Mouse (Mus musculus) frontal cortex, postnatal 14 days (tissue): ENCODE data around the gene Gm17359.

Experiments
- DNase-seq, 2 experiments: peaks; one replicate each; pipeline ENCODE4 v3.0.0; 2022; ENCODE audit warnings: low spot score in 2 of 2

The Gm17359 gene

DNA sequence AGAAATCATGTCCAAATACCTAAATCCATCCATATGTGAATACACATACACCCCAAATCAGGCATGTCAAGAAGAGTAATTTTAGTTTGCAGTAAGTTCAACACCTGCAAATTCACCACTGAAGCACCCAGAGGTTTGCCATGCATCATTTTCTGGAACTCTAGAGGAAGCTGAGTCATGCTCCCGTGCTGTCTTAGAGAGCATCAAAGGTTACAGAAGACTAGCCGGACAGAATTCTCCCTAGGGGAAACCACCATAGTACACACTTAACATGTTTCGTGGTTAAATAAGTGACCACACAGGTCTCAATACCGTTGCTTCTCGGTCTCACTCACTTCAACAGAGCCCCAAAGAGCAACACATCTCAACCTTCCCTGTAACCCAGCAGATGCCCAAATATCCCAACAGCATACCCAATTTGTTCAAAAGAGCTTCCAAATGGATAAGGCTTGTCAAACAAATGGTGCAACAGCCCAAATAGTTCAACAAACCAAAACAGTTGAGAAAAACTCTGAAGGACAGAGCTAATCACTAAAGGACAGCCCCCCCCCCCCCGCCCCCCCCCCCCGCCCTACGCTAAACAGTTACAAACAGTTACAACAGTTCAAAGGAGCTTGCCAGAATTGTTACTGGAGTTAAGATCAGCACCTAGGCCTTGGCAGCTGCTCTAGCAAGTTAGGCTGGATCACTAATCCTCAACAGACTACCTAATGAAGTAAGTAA, at the start of gene Gm17359:
TSS of gene Gm17359 (plus strand) at position 618 of the 723 bp plus-strand sequence.
- no peak for DNase-seq

DNA sequence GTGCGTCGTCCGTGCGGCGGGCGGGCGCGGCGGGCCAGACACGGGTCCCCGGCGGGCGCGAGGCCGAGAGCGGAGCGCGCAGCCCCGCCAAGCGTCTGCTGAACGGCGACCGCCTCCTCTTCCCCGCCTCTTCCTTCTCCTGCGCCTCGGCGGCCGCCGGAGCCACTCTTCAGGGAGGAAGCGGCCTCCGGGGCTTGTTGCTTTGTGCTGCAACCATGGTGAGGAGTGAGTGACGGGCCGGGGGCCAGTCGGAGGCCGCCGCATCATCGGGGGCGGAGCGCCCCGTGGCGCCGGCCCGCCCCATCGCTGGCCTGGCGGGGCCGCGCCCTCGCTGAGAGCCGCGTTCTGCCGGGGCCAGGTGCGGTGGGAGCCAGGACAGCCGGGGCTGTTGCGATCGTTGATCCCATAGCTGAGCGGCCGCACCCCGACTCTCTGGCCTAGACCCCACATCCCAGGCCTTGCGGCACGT, 49.3 kb upstream of the Gm17359 start:
- peak; percentile 90 to 93 for DNase-seq

- DNase-seq, result no peak
Measured at GRCm38 (mm10) chr3:79287699-79288458, 48.6 kb upstream of the Gm17359 start.

DNA sequence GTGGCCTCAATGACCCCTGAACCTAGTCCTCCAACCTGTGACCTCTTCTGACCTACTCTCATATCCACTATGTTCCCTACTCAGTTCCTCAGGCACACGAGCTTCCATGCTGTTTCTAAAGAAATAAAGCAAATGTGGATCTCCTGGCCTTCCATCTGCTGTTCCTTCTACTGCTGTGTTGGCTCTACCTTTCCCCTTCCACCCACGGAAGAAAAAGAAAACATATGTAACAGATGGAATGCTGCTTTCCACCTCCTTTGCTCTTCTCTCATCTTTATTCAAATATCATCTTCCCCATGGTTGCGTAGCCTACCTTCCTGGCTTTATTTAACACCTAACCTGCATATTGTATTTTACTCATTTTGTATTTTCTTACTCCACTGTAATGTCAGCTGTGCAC, 47.4 kb upstream of the Gm17359 start:
- no peak for DNase-seq

DNA sequence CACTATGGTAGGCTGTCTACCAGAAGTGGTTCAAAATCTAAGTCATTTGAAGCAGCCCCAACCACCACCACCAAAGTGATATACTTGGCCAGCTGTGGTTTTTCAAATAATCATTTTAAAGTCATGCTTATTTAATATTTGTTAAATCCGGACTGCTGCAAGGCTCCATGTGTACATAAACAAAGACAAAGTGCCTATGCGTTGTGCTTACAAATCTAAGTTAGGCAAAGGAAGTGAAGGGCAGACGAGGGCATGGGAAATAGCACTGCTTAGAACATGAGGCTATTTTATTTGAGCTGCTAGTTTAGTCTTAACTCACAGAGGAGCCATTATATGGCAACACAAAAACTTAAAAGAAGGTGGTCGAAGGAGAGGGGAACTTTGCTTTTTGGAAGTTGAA, 43.4 kb upstream of the Gm17359 start:
- DNase-seq, result no peak

DNA sequence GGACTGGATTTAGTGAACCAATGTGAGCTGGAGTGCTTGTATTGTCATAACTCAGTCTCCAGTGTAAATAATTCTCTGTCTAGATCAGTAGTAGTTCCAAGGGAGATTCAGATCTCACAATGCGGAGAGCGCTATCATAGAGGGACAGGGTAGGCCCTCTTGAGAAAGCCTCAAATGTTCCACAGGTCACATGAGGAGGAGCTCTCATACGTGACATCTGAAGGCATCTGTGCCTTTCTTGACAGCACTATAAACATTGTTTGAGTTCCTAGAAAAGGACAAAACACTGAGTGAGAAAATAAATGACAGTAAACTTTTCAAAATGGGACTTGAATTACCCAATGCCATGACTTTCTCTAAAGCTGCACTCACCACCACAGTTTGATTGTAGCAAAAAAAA, 41.8 kb upstream of the Gm17359 start:
- DNase-seq, result no peak

DNA sequence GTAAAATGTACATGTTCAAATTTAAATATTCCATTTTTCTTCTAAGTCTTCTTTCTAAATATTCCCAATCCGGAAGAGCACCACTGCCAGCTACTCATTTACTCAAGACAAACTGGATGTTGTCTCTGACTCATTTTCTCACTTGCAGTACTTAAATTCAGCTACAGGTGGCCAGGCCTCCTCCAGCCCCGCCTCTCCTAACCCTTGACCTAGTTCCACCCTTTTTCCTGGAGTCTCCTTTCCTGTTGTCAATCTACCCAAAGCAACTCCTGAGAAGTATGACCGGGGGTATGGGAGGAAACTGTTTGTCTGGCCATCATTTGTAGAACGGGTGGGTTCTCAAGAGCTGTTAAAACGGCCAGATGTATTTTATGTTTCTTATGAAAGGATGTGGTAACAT, 40.4 kb upstream of the Gm17359 start:
- no peak for DNase-seq

GRCm38 (mm10) chr3:79296586-79296985, 39.9 kb upstream of the Gm17359 start:
- no peak for DNase-seq

DNA sequence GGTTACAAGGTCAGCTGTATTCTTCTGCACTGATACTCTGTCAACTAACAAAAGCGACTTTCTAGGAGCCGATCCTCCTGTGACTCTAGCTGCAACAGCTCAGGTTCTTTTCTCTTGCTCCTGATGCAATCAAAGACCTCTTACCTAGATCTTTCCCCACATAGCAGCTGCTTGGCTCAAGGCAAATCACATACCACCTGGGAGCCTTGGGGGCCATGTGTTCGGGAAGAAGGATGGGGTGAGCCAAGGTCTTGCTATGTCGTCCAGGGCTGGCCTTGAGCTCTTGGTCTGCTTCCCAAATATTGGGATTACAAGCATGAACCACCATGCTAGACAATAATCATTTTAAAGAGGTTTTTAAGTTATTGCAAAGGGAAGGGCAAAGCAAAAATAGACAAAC, 39.2 kb upstream of the Gm17359 start:
- DNase-seq, result no peak

DNA sequence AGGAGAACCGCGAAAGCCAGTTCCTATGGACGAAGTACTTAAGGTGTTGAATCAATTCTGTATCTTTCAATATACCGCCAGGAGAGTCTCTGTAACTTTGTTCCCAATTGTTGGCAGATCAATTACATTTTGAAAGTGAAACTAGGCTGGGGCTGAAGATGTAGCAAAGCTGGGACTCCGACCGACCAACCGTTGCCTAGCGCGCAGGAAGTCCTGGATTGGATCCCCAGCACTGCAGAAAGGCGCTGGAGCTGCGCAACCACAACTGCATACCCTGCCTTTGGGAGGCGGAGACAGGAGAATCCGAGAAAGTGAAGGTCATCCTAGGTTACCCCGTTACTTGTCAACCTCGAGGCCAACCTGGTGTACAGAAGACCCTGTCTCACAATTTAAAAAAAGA, 37.1 kb upstream of the Gm17359 start:
- DNase-seq, result no peak

DNA sequence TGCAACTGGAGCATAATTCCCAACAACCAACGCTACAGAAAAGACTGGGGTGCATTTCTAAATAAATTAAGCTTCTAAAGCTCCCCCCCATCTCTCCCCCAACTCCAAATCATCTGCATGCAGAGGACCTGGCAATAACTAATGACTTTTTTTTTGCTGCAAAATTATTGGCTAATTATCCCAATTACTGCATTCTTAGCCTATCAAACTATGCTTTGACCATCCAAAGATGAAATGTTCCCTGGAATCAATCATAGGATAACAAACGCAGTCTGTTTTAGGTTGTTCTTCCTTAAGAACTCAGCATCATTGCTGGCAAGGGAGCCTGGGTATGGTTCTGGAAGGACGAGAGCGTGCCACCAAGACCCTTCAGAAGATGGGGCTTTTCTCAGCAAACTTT, 27.9 kb upstream of the Gm17359 start:
- DNase-seq, result no peak

GRCm38 (mm10) chr3:79310184-79310583, 26.3 kb upstream of the Gm17359 start:
- no peak for DNase-seq

- DNase-seq, result no peak
Measured at GRCm38 (mm10) chr3:79311895-79312294, 24.6 kb upstream of the Gm17359 start.

GRCm38 (mm10) chr3:79314006-79314698, 22.3 kb upstream of the Gm17359 start:
- peak; percentile 58 for DNase-seq

DNA sequence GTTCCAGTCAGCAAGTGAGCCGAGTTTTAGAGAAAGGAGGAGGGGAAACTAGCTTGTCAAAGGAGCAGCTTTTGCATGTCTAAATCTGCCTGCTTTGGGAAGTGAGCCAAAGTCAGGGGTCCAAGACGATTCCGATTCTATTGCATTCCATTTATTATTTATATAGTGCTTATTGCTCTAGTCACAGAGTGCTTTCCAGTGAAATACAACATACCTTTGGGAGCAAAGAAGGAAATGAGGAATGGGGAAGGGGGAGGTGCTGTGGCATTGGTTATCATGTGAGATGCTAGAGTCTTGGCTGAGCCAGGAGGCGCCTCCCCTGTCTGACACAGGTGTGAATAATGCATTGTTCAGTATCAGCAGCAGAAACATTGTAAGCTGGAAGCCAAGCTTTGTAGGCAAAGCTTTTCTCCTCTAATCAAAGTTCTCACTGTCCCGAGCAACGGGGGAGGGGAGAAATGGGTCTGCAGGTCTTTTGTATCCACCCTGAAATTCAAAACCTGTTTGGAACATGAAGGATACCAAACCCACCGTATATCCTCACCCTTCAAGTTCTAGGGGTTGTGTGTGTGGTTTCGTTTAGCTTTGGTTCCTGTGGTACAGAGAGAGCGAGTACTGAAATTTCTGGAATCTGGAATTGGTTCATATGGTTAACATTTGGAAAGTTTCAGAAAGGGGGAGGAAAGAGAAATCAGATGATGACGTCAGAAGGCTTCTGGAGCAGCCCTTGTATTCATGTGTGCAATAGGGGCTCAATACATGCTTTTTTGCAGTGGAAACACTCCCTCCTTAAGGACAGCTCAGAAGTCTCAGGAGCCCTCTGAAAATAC, 11.5 kb upstream of the Gm17359 start:
- DNase-seq, result no peak

DNA sequence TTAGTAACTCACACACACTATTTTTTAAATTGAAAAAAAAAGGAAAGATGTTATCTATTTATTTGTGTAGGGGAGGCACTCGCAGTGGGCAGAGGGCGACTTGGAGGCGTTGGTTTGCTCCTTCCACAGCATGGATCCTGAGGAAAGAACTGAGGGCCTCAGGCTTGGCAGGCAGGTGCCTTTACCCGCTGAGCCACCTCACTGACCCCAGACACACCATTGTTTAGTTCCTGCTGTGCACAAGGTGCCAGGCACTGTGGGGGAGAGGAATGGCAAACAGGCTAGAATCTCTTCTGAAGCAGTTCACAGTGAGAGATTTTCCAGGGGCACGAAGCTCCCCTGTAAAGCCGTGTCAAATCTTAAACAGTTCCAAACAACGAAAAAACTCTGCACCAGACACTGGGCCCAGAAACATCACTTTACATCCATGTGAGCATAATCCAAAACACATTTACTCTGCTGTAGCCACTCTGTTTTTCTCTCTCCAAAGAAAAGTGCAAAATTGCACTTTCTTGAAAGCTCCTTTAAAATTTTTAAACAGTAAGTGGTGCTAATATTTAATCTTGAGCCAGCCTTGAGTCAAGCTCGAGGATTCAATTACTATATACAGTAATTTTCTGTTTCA, 6.7 kb upstream of the Gm17359 start:
- DNase-seq, result no peak

DNA sequence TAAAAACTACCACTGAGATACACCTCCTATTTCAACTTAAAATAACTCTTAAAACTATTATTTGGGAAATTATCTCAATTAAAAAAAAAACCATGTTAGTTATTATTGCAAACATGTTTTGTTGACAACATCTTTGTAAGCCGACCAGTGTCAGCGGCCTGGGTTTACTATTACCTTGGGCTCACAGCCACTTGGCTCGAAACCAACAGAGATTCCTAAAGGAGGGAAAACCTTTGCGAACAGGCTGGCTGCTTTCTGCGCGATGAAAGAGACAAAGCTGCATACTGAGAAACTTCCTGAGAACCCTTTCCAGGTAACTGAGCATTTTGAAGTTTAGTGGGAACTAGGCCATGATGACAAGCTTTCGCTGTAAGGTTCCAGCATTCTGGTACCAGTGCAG, 3.4 kb upstream of the Gm17359 start:
- no peak for DNase-seq

DNA sequence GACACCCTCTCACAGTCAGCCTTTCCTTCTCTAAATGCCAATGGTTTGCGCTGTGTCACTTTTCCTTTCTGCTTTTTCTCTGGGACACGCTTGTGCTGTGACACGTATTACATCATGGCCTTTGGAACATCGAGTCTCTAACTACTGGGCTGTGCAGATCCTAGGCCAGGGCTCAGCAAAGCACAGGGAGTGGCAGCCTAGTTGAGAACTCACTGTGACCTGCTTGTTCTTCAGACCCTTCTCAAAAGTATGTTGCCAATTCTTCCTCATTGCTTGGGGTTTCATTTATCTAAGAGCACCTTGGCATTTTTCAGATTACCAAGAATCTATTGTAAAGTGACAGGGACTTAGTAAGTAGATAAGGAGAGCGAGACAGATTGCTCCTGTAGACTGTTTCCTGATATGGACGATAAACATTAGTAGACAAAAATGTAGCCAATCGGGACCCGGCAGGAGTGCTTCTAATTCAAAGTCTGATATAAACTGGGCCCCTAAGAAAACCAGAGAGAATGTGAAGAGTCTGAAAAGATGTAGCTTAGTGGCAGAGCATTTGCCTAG, 2.7 kb upstream of the Gm17359 start:
- DNase-seq, result no peak

DNA sequence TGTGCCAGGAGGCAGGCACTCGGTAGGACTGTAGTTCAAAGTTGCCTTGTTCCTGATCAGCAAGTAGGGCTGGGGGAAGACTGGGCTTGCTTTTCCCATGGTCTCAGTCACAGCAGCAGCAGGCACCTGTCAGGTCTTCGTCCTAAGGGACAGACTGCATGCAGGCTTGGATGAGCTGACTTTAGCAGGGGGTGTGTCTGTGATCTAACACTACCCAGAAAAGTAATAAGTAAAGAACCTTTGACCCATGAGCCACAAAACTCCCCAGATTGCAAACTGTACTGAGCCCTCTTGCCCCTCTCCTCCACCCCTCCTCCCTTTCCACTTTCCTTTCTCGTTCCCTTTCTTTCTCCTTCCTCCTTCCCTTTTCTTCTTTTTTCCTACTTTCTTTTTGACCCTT, 4.3 kb downstream of the Gm17359 start:
- no peak for DNase-seq

GRCm38 (mm10) chr3:79342961-79343735, 6.7 kb downstream of the Gm17359 start:
- DNase-seq, result no peak
